Mouse (Mus musculus) embryonic fibroblast, embryonic 13.5 days (primary cell): ENCODE data around the gene Rab7b. TPM values are rescaled to one million over a fixed set of nuclear protein-coding genes. Genes with fewer than 3 reads are reported as not detected.

Source experiments
- H3K27ac ChIP-seq: 2 replicates; pipeline ENCODE4 v1.5.1; 2012; ENCODE audit warnings: low read length, control low read depth, inconsistent platforms; ENCODE audit not compliant: insufficient read depth
- H3K4me1 ChIP-seq: 2 replicates; pipeline ENCODE4 v1.6.1; 2011; ENCODE audit warnings: low read length; ENCODE audit not compliant: control insufficient read depth, insufficient read depth
- H3K4me3 ChIP-seq: 2 replicates; pipeline ENCODE4 v1.5.1; 2011; ENCODE audit warnings: mild to moderate bottlenecking, control low read depth, low read length; ENCODE audit not compliant: insufficient read depth
- CTCF ChIP-seq: IDR thresholded peaks from 2 replicates; pipeline ENCODE4 v1.5.1; 2011; ENCODE audit warnings: mild to moderate bottlenecking, control low read depth, low read length, moderate library complexity, borderline replicate concordance; ENCODE audit not compliant: insufficient read depth
- POLR2A ChIP-seq: IDR thresholded peaks from 2 replicates; pipeline ENCODE4 v1.6.1; 2011; ENCODE audit warnings: low read depth, mild to moderate bottlenecking, control low read depth, low read length, moderate library complexity
- polyA plus RNA-seq: library from polyadenylated mRNA; stranded (reverse); fragments of >200 nt; gene quantifications from 2 replicates; pipeline ENCODE4 v1.2.4, GENCODE M21; 2011; ENCODE audit warnings: low read depth; ENCODE audit not compliant: missing spikeins, insufficient read length

Gene Rab7b
- polyA plus RNA-seq, 1 experiment: 19.9 TPM

GRCm38 (mm10) chr1:131690435-131690834 is 1.9 kb downstream of the Rab7b start:
- Histone ChIP-seq H3K4me1 (peaks cover 20% of the 10 kb centered on the region), H3K27ac (peak overlapping the region; percentile 81), H3K4me3 (no peak overlapping the region)
- TF ChIP-seq POLR2A (peak; percentile 35; the same call in 1 of the 2 replicates), CTCF (no peak)

- TF ChIP-seq POLR2A: no peak
- no peak for TF ChIP-seq CTCF
- peak overlapping the region; percentile 81 for H3K27ac ChIP-seq
- H3K4me3 ChIP-seq: no peak overlapping the region
- H3K4me1 ChIP-seq: peaks cover 20% of the 10 kb centered on the region
Observed at GRCm38 (mm10) chr1:131691356-131691755, 2.9 kb downstream of the Rab7b start.

- Histone ChIP-seq H3K4me1 (peaks cover 10% of the 10 kb centered on the region), H3K4me3 (no peak overlapping the region), H3K27ac (no peak overlapping the region)
- TF ChIP-seq POLR2A: no peak
- TF ChIP-seq CTCF: no peak
Observed at GRCm38 (mm10) chr1:131695308-131695707, 6.8 kb downstream of the Rab7b start.

- Histone ChIP-seq H3K4me1 (0 out of 2 replicates have a peak, but pooled peaks cover 2% of the 10 kb centered on the region), H3K4me3 (no peak overlapping the region), H3K27ac (no peak overlapping the region)
- no peak for TF ChIP-seq CTCF
- no peak for TF ChIP-seq POLR2A
Observed at GRCm38 (mm10) chr1:131696325-131696724, 7.8 kb downstream of the Rab7b start.

- no peak overlapping the region for H3K27ac ChIP-seq
- H3K4me3 ChIP-seq: no peak overlapping the region
- no peak for TF ChIP-seq CTCF
- no peak for TF ChIP-seq POLR2A
- peaks cover 7% of the 10 kb centered on the region; the same call in 1 of the 2 replicates for H3K4me1 ChIP-seq
Observed at GRCm38 (mm10) chr1:131698770-131699169, 10.3 kb downstream of the Rab7b start.

GRCm38 (mm10) chr1:131699642-131700041 is 11.1 kb downstream of the Rab7b start:
- no peak for TF ChIP-seq POLR2A
- no peak for TF ChIP-seq CTCF
- Histone ChIP-seq H3K4me3 (no peak overlapping the region), H3K4me1 (peaks cover 7% of the 10 kb centered on the region; the same call in 1 of the 2 replicates)

GRCm38 (mm10) chr1:131700447-131700846 is 12.0 kb downstream of the Rab7b start:
- no peak overlapping the region for H3K4me3 ChIP-seq
- TF ChIP-seq CTCF: no peak
- TF ChIP-seq POLR2A: no peak
- H3K27ac ChIP-seq: no peak overlapping the region
- H3K4me1 ChIP-seq: peaks cover 7% of the 10 kb centered on the region; the same call in 1 of the 2 replicates

More at GRCm38 (mm10) chr1:131699642-131700041, 11.1 kb downstream of the Rab7b start:
- H3K27ac ChIP-seq: no peak overlapping the region

GRCm38 (mm10) chr1:131701391-131701790 is 12.9 kb downstream of the Rab7b start:
- no peak for TF ChIP-seq CTCF
- TF ChIP-seq POLR2A: no peak
- H3K4me1 ChIP-seq: peaks cover 7% of the 10 kb centered on the region; the same call in 1 of the 2 replicates

GRCm38 (mm10) chr1:131702094-131702766 is 13.7 kb downstream of the Rab7b start:
- TF ChIP-seq POLR2A (no peak), CTCF (no peak)
- Histone ChIP-seq H3K4me3 (no peak overlapping the region), H3K27ac (no peak overlapping the region), H3K4me1 (peaks cover 7% of the 10 kb centered on the region; the same call in 1 of the 2 replicates)

More at GRCm38 (mm10) chr1:131701391-131701790, 12.9 kb downstream of the Rab7b start:
- no peak overlapping the region for H3K27ac ChIP-seq
- H3K4me3 ChIP-seq: no peak overlapping the region

- Histone ChIP-seq H3K4me1 (peaks cover 7% of the 10 kb centered on the region; the same call in 1 of the 2 replicates), H3K4me3 (no peak overlapping the region), H3K27ac (no peak overlapping the region)
- TF ChIP-seq POLR2A (no peak), CTCF (no peak)
Observed at GRCm38 (mm10) chr1:131703482-131703881, 15.0 kb downstream of the Rab7b start.
